Mouse (Mus musculus) lung, postnatal 0 days (tissue): ENCODE measurements around the gene P3h3. TPM values are rescaled to one million over a fixed set of nuclear protein-coding genes. Genes with fewer than 3 reads are reported as not detected.

ENCODE experiments used
- ATAC-seq: fragments of 200-750 bp; cut with Nextera tagmentation; 2 replicates; pipeline ENCODE4 v1.8.0; 2017; ENCODE audit warnings: moderate library complexity
- DNase-seq: peaks from one replicate; pipeline ENCODE4 v3.0.0-alpha.2; 2016; ENCODE audit warnings: low spot score
- H3K27ac ChIP-seq: fragments of 300-500 bp; sonication (generic); 2 replicates; pipeline ENCODE4 v1.5.1; 2014; ENCODE audit warnings: antibody characterized with exemption, mild to moderate bottlenecking, low read length, mixed read lengths
- H3K27me3 ChIP-seq: fragments of 300-500 bp; sonication (generic); replicated peaks from 2 replicates; pipeline ENCODE4 v1.6.1; 2014; ENCODE audit warnings: low read length, mixed read lengths; ENCODE audit not compliant: insufficient read depth
- H3K36me3 ChIP-seq: fragments of 300-500 bp; sonication (generic); 2 replicates; pipeline ENCODE4 v1.6.1; 2014; ENCODE audit warnings: low read length, mixed read lengths; ENCODE audit not compliant: insufficient read depth
- H3K4me1 ChIP-seq: fragments of 300-500 bp; sonication (generic); 2 replicates; pipeline ENCODE4 v1.6.1; 2014; ENCODE audit warnings: antibody characterized with exemption, low read depth, low read length, mixed read lengths; ENCODE audit not compliant: insufficient read depth
- H3K4me2 ChIP-seq: fragments of 300-500 bp; sonication (generic); replicated peaks from 2 replicates; pipeline ENCODE4 v1.6.1; 2014; ENCODE audit warnings: low read depth, mild to moderate bottlenecking, low read length, moderate library complexity, mixed read lengths
- H3K4me3 ChIP-seq: fragments of 300-500 bp; sonication (generic); 2 replicates; pipeline ENCODE4 v1.5.1; 2014; ENCODE audit warnings: low read depth, low read length
- H3K9ac ChIP-seq: fragments of 300-500 bp; sonication (generic); replicated peaks from 2 replicates; pipeline ENCODE4 v1.6.1; 2014; ENCODE audit warnings: low read depth, mild to moderate bottlenecking
- H3K9me3 ChIP-seq: fragments of 300-500 bp; sonication (generic); 2 replicates; pipeline ENCODE4 v1.6.1; 2016; ENCODE audit warnings: low read length, mixed read lengths
- CTCF ChIP-seq: IDR thresholded peaks from 2 replicates; pipeline ENCODE4 v1.5.1; 2016; ENCODE audit warnings: antibody characterized with exemption, mild to moderate bottlenecking
- EP300 ChIP-seq: IDR thresholded peaks from 2 replicates; pipeline ENCODE4 v1.6.1; 2016; ENCODE audit warnings: antibody characterized with exemption, mild to moderate bottlenecking, control low read depth
- WGBS: fragments of 180-500 bp; shearing (Covaris S2); extraction: QIAGEN DNeasy Blood & Tissue Kit; methylation state at CpG from one replicate; pipeline ENCODE4 v1.1.7; 2014; 5-methylcytosine and 5-hydroxymethylcytosine counted together
- polyA plus RNA-seq: library from polyadenylated mRNA; unstranded; fragments of >200 nt; fragmentation: Nextera tagmentation; extraction: Ambion mirVana; gene quantifications from 2 replicates; pipeline ENCODE4 v1.2.1, GENCODE M21; 2015

P3h3 gene
- polyA plus RNA-seq, 1 experiment from 2014 or later = 8.4 TPM

DNA sequence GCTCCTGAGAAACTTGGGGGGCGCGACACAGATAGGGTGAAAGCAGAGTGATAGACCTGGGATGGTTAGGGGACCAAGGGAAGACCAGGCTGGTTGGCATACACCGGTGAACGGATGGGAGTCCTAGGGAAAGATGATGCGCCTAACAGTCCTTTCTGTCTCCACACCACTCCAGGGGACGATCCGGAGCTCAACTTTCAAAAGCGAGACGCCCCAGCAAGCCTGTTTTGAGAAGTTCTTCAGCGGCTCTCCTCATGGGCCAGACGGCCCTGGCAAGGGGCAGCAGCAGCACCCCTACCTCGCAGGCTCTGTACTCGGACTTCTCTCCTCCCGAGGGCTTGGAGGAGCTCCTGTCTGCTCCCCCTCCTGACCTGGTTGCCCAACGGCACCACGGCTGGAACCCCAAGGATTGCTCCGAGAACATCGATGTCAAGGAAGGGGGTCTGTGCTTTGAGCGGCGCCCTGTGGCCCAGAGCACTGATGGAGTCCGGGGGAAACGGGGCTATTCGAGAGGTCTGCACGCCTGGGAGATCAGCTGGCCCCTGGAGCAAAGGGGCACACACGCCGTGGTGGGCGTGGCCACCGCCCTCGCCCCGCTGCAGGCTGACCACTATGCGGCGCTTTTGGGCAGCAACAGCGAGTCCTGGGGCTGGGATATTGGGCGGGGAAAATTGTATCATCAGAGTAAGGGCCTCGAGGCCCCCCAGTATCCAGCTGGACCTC, 48.3 kb downstream of the P3h3 start:
- no peaks in the 10 kb centered on the region for H3K9me3 ChIP-seq
- TF ChIP-seq EP300 (no peak), CTCF (peak; percentile 93)
- peak overlapping the region; percentile 77 for H3K4me3 ChIP-seq
- no peaks in the 10 kb centered on the region for H3K27me3 ChIP-seq
- under 1% methylated on average over 35 of the region's 35 CpGs for WGBS
- peaks cover 16% of the 10 kb centered on the region for H3K4me1 ChIP-seq
- peak; percentile 29 for ATAC-seq
- DNase-seq = peak; percentile 92
- H3K9ac ChIP-seq = peak overlapping the region; percentile 76
- peak overlapping the region; percentile 97 for H3K4me2 ChIP-seq
- peak overlapping the region; percentile 97 for H3K27ac ChIP-seq
- H3K36me3 ChIP-seq = no peaks in the 10 kb centered on the region

DNA sequence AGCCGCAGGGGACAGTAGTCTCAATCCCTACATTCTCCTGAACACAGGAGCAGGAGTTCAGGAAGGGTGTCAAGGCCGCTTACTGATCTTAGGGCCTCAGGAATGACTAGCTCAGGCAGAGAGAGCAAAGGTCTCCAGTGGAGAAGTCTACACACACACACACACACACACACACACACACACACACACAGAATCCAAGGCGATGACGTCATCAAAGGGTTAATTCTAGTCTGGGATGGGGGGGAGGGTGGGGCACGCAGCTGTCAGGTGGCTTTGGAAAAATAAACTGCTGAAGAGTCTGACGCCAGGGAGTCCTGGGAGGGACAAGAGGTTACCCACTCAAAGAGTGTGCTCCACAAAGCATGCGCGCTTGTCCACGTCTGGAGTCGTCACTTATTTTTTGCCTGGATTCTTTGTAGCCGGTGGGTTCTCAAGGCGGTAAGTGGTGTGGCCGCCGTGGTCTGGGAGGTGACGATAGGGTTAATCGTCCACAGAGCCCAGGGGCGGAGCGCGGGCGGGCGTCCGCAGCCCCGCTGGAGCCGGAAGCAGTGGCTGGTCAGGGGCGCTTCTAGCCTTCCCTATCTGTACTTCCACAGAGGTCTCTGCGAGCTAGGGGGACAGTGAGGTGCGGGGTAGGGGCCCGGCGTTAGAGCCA, 49.1 kb downstream of the P3h3 start, which contains the start of gene Spsb2:
Spsb2 (plus strand) TSS at position 304 of the 655 bp plus-strand sequence.
- Histone ChIP-seq H3K4me3 (peak within 1 kb of the TSS; percentile 77), H3K27me3 (no peaks in the 10 kb centered on the region), H3K36me3 (no peaks in the 10 kb centered on the region), H3K9ac (peak within 1 kb of the TSS; percentile 76), H3K4me2 (peak within 1 kb of the TSS; percentile 97), H3K4me1 (peaks cover 16% of the 10 kb centered on the region), H3K27ac (peak within 1 kb of the TSS; percentile 97), H3K9me3 (no peaks in the 10 kb centered on the region)
- peak; percentile 94 for DNase-seq
- WGBS = 3% methylated on average over 29 of the region's 29 CpGs
- peak; percentile 72 for ATAC-seq
- TF ChIP-seq EP300 (no peak; the same call in 1 of the 2 replicates), CTCF (no peak)

GRCm38 (mm10) chr6:124807986-124808357, 49.6 kb downstream of the P3h3 start:
- H3K9ac ChIP-seq = no peak overlapping the region

GRCm38 (mm10) chr6:124807366-124807765, 50.2 kb downstream of the P3h3 start:
- Histone ChIP-seq H3K9ac (no peak overlapping the region), H3K27ac (no peak overlapping the region)
- DNase-seq = no peak

More at GRCm38 (mm10) chr6:124807986-124808357, 49.6 kb downstream of the P3h3 start:
- Histone ChIP-seq H3K27me3 (no peaks in the 10 kb centered on the region), H3K4me1 (peaks cover 15% of the 10 kb centered on the region), H3K4me2 (peak overlapping the region; percentile 97), H3K36me3 (no peaks in the 10 kb centered on the region), H3K9me3 (no peaks in the 10 kb centered on the region), H3K27ac (peak overlapping the region; percentile 97), H3K4me3 (peak overlapping the region; percentile 77; the same call in 1 of the 2 replicates)
- peak; percentile 46 for DNase-seq
- TF ChIP-seq CTCF (no peak), EP300 (no peak)
- WGBS = 45% methylated on average over 6 of the region's 6 CpGs
- no peak for ATAC-seq

GRCm38 (mm10) chr6:124806446-124807140, 51.0 kb downstream of the P3h3 start:
- no peaks in the 10 kb centered on the region for H3K9me3 ChIP-seq
- no peak for ATAC-seq
- no peaks in the 10 kb centered on the region for H3K27me3 ChIP-seq
- H3K4me3 ChIP-seq = no peak overlapping the region
- TF ChIP-seq CTCF (no peak), EP300 (no peak)
- peaks cover 11% of the 10 kb centered on the region for H3K4me1 ChIP-seq
- H3K9ac ChIP-seq = 0 out of 2 replicates have a peak overlapping the region, but pooled peaks have one; percentile 3
- 78% methylated on average over 7 of the region's 7 CpGs for WGBS
- no peak for DNase-seq
- H3K4me2 ChIP-seq = peak overlapping the region; percentile 65
- H3K36me3 ChIP-seq = no peaks in the 10 kb centered on the region
- H3K27ac ChIP-seq = peak overlapping the region; percentile 94

More at GRCm38 (mm10) chr6:124807366-124807765, 50.2 kb downstream of the P3h3 start:
- Histone ChIP-seq H3K36me3 (no peaks in the 10 kb centered on the region), H3K4me2 (no peak overlapping the region), H3K4me3 (no peak overlapping the region), H3K9me3 (no peaks in the 10 kb centered on the region), H3K4me1 (peaks cover 11% of the 10 kb centered on the region), H3K27me3 (no peaks in the 10 kb centered on the region)
- no peak for TF ChIP-seq EP300
- TF ChIP-seq CTCF = no peak
- no peak for ATAC-seq
- 75% methylated on average over 4 of the region's 4 CpGs for WGBS
